Mouse (Mus musculus): ENCODE data around the gene Cnga4. TPM values are rescaled to one million over a fixed set of nuclear protein-coding genes. Genes with fewer than 3 reads are reported as not detected.
"Not testable (repeated sequence)": the region's sequence is repeated elsewhere in the genome, so short reads cannot be mapped to it uniquely, and the experiment has no call there.

Cnga4 gene
- total RNA-seq (2021) = not detected in 2 replicates
- long read RNA-seq, experiment 1 = 0 reads
- long read RNA-seq, experiment 2 = 0 reads

GRCm38 (mm10) chr7:105404268-105404667 lies at the start of gene Cnga4:
TSS of gene Cnga4 (plus strand) at chr7:105404568.
- DNase-seq = no peak

GRCm38 (mm10) chr7:105356064-105356463 lies 48.3 kb upstream of the Cnga4 start:
- not testable (repeated sequence) for DNase-seq

GRCm38 (mm10) chr7:105356487-105356886 lies 47.9 kb upstream of the Cnga4 start:
- DNase-seq = not testable (repeated sequence)

GRCm38 (mm10) chr7:105361713-105362112 lies 42.7 kb upstream of the Cnga4 start:
- no peak for DNase-seq

GRCm38 (mm10) chr7:105367268-105367667 lies 37.1 kb upstream of the Cnga4 start:
- DNase-seq = no peak

GRCm38 (mm10) chr7:105367930-105368329 lies 36.4 kb upstream of the Cnga4 start, which contains the start of gene Olfr692:
TSS of gene Olfr692 (plus strand) at chr7:105368230.
- DNase-seq = no peak

- DNase-seq = no peak
Observed at GRCm38 (mm10) chr7:105368521-105368920, 35.8 kb upstream of the Cnga4 start.

- DNase-seq = no peak
Observed at GRCm38 (mm10) chr7:105372912-105373311, 31.5 kb upstream of the Cnga4 start.

GRCm38 (mm10) chr7:105373509-105373908 lies 30.9 kb upstream of the Cnga4 start:
- peak; percentile 32 for DNase-seq

GRCm38 (mm10) chr7:105373976-105374375 lies 30.4 kb upstream of the Cnga4 start:
- DNase-seq = no peak

GRCm38 (mm10) chr7:105374866-105375265 lies 29.5 kb upstream of the Cnga4 start, which contains the start of gene Gm5901:
TSS of gene Gm5901 (plus strand) at chr7:105375038.
- DNase-seq = no peak

- no peak for DNase-seq
Observed at GRCm38 (mm10) chr7:105380329-105380728, 24.0 kb upstream of the Cnga4 start.

- DNase-seq = no peak
Observed at GRCm38 (mm10) chr7:105387696-105388095, 16.7 kb upstream of the Cnga4 start.

- no peak for DNase-seq
Observed at GRCm38 (mm10) chr7:105390236-105390635, 14.1 kb upstream of the Cnga4 start.

GRCm38 (mm10) chr7:105394606-105395005 lies 9.8 kb upstream of the Cnga4 start:
- no peak for DNase-seq

- no peak for DNase-seq
Observed at GRCm38 (mm10) chr7:105395131-105395820, 9.1 kb upstream of the Cnga4 start.

- DNase-seq = no peak
Observed at GRCm38 (mm10) chr7:105396126-105396525, 8.2 kb upstream of the Cnga4 start.

- DNase-seq = no peak
Observed at GRCm38 (mm10) chr7:105399058-105399934, 5.1 kb upstream of the Cnga4 start.

- peak; percentile 100 for DNase-seq
Observed at GRCm38 (mm10) chr7:105399935-105400624, 4.3 kb upstream of the Cnga4 start, which contains the start of gene Fam160a2. TSS of gene Fam160a2 (minus strand) at chr7:105400054.

GRCm38 (mm10) chr7:105406322-105406721 lies 2.0 kb downstream of the Cnga4 start:
- DNase-seq = no peak

GRCm38 (mm10) chr7:105411874-105412632 lies 7.7 kb downstream of the Cnga4 start:
- DNase-seq = peak; percentile 83

GRCm38 (mm10) chr7:105414385-105414784 lies 10.0 kb downstream of the Cnga4 start:
- DNase-seq = no peak
